Mouse (Mus musculus) gastrocnemius, postnatal 4 days (tissue): ENCODE data around the gene Srm. TPM values are rescaled to one million over a fixed set of nuclear protein-coding genes. Genes with fewer than 3 reads are reported as not detected.

Source experiments
- DNase-seq, 2 experiments: peaks; one replicate each; pipeline ENCODE4 v3.0.0; 2021 to 2022; ENCODE audit warnings: low spot score in 2 of 2, mixed read lengths in 2 of 2
- total RNA-seq, 2 experiments: library from RNA; stranded (reverse); gene quantifications; 2 replicates each; pipeline ENCODE4 v1.2.3; 2021

The Srm gene
- total RNA-seq, 2 experiments from 2014 or later = 44.0 to 47.6 TPM

DNA sequence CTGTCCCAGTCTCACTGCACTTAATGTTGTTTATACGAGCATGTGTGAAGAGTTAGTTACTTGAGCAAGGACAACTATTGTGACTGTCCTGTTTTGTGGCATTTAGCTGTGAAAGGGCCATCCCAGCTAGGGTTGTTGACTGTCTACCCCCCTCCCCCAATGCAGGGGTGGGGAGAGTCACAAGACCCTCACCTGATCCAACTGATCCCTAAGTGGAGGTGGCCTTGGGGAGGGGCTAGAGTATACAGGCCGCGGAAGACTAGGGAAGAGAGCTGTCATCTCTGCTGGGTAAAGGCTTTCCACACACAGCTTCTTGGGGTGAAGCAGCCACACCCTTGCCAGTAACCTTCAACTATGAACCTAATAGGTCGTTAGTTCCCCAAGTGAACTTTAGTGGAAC is 9.0 kb downstream of the Srm start:
- DNase-seq = no peak

DNA sequence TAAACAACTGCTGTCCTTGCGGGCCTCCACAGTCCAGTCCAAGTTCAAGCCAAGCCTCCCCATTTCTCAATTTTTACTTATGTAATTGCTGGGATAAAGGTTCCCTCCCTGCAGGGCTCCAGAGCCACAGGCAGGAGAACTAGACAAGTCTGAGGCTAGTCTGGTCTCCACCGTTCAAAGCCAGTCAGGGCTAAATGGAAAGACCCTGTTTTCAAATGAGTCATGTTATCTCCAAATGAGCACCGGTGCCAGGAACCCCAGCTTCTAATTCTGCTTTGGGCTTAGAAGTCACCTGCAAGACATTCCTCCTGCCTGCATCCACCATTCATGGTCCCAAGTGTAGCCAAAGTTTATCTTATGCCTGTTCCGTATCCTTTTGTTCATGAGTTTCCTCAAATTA is 10.6 kb downstream of the Srm start:
- no peak for DNase-seq

- DNase-seq = no peak
Measured at GRCm38 (mm10) chr4:148602357-148603120, 11.2 kb downstream of the Srm start, which contains the start of gene Masp2. Gene Masp2, plus strand, starts transcription at chr4:148602554.

DNA sequence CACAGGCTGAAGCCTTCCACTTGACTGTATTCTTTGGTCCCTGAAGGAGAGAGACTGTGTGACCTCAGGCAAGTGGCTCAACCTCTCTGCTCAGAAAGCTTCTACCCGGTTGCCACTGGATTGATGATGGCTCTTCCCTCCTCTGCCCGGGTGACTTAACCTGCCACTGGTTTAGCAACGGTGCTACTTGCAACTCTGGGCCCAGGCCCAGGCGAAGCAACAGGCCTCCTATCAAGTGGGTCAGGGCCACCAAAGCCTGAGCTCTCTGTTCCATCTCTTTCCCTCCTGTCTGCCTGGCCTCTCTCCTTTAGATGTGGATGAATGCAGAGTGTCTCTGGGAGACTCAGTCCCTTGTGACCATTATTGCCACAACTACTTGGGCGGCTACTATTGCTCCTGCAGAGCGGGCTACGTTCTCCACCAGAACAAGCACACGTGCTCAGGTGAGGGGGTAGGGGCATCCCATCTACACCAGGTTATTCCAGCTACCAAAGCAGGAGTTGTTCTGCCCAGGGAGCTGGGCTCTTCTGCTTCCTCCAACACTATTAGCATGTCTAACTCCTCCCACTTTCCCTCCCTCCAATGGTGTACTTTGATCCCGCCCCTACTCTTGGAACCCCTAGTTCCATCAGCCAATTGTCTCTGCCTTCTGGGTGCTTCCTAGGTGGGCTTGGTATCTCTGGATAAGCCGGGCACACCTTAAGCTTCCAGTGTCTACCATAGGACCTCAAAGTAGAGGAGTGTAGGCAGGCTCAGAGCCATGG is 12.3 kb downstream of the Srm start:
- no peak for DNase-seq

- no peak for DNase-seq
Measured at GRCm38 (mm10) chr4:148604141-148604540, 12.8 kb downstream of the Srm start.

DNA sequence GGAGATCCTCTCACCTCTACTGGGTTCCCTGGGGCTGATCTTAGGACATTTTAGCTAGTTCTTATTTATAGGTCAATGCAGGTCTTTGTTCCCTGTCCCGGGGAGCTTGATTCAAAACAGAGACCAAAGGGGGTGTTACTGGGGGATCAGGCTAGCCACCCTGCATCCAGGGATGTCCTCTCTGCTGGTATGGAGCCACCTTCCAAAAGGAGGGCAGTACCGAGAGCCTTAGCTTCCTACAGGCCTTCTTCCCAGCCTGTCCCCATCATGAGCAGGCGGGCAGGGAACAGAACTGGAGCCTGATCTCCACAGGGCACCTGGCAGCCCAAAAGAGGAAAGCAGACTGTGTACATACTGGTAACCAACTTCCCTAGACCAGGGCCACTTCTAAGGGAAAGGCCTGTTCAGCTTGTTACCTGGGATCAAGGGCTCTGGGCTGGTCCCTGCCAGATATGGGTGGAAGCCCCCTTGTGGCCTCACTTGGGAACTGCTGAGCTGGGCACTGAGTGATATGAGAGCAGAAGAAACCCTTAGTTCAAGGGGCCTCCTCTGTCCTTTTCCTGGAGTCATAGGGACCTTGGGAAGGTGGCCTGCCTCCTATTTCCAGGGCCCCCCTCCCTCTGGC is 13.3 kb downstream of the Srm start:
- peak in 1 of 2 experiments; percentile 64 for DNase-seq

GRCm38 (mm10) chr4:148607758-148608157 is 16.5 kb downstream of the Srm start:
- peak; percentile 63 to 78 for DNase-seq

DNA sequence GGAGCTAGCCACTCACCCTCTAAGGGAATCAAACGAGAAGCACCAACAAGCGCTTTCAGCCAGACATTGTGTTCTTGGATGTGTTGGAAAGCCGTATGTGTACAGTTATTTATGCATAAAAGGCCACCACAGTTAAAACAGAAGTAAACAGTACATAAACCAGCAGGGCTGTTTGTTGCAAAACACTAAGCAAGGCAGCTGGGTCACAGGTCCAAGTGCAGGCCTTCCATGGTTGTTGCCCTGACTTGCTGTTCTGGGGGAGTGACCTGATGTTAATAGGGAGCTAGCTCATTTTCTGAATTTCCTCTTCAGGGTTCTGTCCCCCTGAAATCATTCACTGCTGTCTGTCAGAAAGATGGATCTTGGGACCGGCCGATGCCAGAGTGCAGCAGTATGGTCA is 18.5 kb downstream of the Srm start:
- DNase-seq = no peak

GRCm38 (mm10) chr4:148610631-148611364 is 19.5 kb downstream of the Srm start:
- no peak for DNase-seq

GRCm38 (mm10) chr4:148612557-148612956 is 21.3 kb downstream of the Srm start:
- no peak for DNase-seq

GRCm38 (mm10) chr4:148613738-148614137 is 22.4 kb downstream of the Srm start:
- DNase-seq = no peak

DNA sequence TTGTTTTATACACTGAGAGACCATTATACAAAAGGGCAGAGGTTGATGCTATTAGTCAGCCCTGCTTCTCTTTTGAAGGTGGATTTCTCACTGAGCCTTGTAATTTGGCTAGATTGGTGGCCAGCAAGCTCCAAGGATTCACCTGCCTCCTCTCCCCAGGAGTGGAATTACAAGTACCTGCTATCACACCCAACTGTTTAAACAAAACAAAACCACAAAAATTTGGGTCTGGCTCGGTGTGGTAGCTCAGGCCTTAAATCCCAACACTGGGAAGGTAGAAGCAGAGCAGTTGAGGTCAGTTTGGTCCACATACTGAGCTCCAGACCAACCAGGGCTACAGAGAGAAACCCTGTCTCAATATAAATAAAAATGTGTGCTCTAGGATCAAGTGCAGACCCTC is 28.5 kb downstream of the Srm start:
- no peak for DNase-seq

DNA sequence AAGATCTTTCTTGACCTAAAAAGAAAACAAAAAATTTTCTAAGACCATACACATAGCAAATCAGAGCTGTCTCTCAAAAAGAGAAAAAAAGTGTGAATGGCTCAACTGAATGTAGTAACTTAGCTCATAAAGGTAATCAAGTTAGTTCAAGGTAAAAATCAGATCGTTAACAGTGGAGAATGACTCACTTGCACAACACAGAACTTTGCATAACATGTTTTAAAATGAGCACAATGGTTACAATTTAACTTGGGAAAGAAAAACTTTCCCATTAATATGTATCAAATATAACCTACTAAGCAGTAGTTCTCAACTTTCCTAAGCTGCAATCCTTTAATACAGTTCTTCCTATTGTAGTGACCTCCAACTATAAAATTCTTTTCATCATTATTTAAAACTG is 29.4 kb downstream of the Srm start:
- no peak for DNase-seq

DNA sequence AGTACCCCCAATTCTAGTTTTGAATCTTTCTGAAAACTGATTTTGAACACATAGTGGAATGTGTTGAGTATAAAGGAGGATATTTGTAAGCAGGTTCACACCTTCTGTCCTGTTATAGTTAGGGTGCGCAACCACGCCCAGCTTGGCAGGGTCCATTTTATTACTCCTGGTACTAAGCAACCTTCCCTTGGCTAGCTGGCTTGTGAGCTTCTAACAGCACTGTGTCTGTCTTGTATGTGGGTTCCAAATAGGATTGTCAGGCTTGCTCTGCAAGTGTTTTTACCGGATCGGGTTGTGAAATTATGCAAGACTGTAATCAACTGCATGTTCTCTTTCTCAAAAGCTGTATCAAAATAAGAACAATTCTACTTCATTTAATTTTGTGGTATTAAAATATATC is 31.2 kb downstream of the Srm start:
- DNase-seq = no peak

- DNase-seq = no peak
Measured at GRCm38 (mm10) chr4:148623609-148624008, 32.3 kb downstream of the Srm start.

DNA sequence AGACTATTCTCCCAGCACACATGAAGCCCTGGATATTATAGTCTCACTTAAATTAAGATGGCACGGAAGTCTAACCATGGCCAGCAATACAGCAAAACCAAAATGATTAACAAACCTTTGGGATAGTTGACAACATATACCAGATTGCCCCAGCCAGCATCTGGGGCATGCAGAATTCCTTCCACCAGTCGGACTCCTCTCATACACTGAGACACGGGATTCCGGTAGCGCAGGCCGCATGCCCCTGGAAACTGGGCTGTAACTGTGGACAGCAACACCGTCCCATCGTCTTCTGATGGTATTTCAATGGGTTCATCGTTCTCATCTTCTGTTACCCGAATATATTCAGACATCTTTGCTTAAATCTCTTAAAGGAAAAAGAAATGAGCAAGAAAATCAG is 33.7 kb downstream of the Srm start:
- no peak for DNase-seq

DNA sequence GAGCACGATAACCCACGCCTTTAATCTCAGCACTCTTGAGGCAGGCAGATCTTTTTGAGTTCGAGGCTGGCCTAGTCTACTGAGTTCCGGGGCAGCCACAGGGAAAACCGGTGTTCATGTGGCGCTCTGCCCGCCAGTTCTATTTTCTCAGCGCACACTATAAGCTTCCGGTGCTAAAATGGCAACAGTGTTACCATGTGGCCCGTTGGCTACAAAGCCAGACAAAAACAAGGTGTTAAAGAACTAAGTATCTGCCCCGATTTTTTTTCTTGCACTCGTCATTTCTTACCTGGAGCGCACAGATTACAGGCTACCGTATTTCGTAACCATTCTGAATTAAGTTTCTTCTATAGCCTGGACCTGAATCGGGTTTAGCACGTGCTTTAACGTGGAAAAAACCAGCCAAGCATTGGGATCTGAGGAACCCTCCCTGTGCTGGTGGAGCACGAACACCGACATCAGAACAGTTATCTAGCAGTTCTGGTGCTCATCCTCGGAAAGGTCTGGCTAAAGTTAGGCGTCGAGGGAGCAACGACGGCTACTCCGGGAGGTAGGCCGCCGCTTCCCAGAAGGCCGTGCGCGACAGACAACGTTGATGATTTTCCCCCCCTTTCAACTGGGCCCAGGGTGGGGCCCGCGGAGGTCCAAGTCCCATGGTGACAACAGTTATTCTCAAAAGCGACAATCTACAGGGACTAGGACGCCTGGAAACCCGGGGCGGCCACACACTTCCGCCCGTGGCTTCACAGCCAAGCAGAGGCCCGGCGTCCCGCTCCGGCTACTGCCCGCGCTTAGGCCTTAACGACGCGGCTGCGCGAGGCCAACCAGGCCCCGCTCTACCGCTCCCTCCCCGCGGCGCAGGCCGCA is 34.7 kb downstream of the Srm start:
- peak in 1 of 2 experiments; percentile 64 for DNase-seq

DNA sequence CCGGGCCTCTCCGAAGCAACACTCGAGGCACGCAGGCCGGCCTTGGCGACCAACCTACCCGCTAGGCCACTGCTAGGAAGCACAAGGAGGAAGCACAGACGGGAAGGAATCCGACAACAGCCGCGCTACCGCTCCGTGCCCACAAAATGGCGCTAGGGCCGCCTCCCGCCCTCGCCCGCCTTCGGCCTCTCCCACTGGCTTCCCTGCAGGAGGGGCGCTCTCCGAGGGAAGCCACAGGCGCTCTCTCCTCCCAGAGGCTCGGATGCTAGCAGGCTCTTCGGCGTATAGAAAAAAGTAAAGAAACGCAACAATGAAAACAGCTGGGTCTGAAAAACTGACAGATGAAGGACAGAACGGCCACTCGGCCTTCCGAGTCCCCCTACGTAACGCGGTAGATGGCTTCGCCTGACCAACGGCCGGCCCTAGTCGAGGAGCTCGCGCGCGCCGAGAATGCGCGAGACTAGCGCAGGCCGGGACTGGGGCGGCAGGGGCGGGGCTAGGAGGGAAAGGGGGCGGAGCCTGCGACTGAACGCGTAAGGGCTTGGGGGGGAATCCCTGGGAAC is 35.4 kb downstream of the Srm start, which contains the start of gene Tardbp:
Gene Tardbp, minus strand, starts transcription at position 397 of the 563 bp plus-strand sequence.
- peak; percentile 96 to 99 for DNase-seq

GRCm38 (mm10) chr4:148627246-148627645 is 35.9 kb downstream of the Srm start:
- no peak for DNase-seq
